Mouse (Mus musculus) ES-Bruce4 (cell line): ENCODE data around the gene Ppp1r13l. TPM values are rescaled to one million over a fixed set of nuclear protein-coding genes. Genes with fewer than 3 reads are reported as not detected.

ENCODE experiments used
- H3K27ac ChIP-seq: 2 replicates; pipeline ENCODE4 v1.5.1; 2012; ENCODE audit warnings: low read length, inconsistent platforms; ENCODE audit not compliant: insufficient read depth
- H3K27me3 ChIP-seq: 2 replicates; pipeline ENCODE4 v1.6.1; 2012; ENCODE audit warnings: mild to moderate bottlenecking, low read length, inconsistent platforms; ENCODE audit not compliant: control insufficient read depth, poor library complexity, insufficient read depth, severe bottlenecking
- H3K36me3 ChIP-seq: 2 replicates; pipeline ENCODE4 v1.6.1; 2012; ENCODE audit warnings: inconsistent platforms, mild to moderate bottlenecking, low read length, moderate library complexity; ENCODE audit not compliant: control insufficient read depth, poor library complexity, insufficient read depth, severe bottlenecking
- H3K4me1 ChIP-seq: one replicate; pipeline ENCODE4 v1.8.1; 2011; ENCODE audit warnings: low read length; ENCODE audit not compliant: control insufficient read depth, insufficient read depth
- H3K4me3 ChIP-seq: 2 replicates; pipeline ENCODE4 v1.5.1; 2011; ENCODE audit warnings: low read depth, mild to moderate bottlenecking, low read length
- H3K9ac ChIP-seq: 2 replicates; pipeline ENCODE4 v1.6.1; 2012; ENCODE audit warnings: low read depth, mild to moderate bottlenecking, inconsistent platforms; ENCODE audit not compliant: poor library complexity, severe bottlenecking
- H3K9me3 ChIP-seq: replicated peaks from 2 replicates; pipeline ENCODE4 v1.6.1; 2012; ENCODE audit warnings: mild to moderate bottlenecking, low read length, inconsistent platforms; ENCODE audit not compliant: control insufficient read depth, poor library complexity, insufficient read depth, severe bottlenecking
- CTCF ChIP-seq: IDR thresholded peaks from one replicate; pipeline ENCODE4 v1.8.1; 2011; ENCODE audit warnings: low read depth, low read length
- EP300 ChIP-seq: IDR thresholded peaks from 2 replicates; pipeline ENCODE4 v1.6.1; 2011; ENCODE audit warnings: low read depth, low read length; ENCODE audit not compliant: insufficient read depth
- POLR2A ChIP-seq: IDR thresholded peaks from one replicate; pipeline ENCODE4 v1.8.1; 2011; ENCODE audit warnings: low read length; ENCODE audit not compliant: insufficient read depth
- polyA plus RNA-seq: library from polyadenylated mRNA; stranded (reverse); fragments of >200 nt; gene quantifications from 2 replicates; pipeline ENCODE4 v1.2.4, GENCODE M21; 2011; ENCODE audit warnings: low read depth; ENCODE audit not compliant: missing spikeins, insufficient read depth, insufficient read length

Ppp1r13l gene
- polyA plus RNA-seq, result 21.9 and 25.5 TPM in 2 replicates

- TF ChIP-seq POLR2A, result peak; percentile 22
- no peak for TF ChIP-seq CTCF
- TF ChIP-seq EP300, result no peak
- H3K36me3 ChIP-seq, result peaks cover 4% of the 10 kb centered on the region
- H3K27me3 ChIP-seq, result no peaks in the 10 kb centered on the region
- H3K4me1 ChIP-seq, result peaks cover 1% of the 10 kb centered on the region
- peak within 1 kb of the TSS; percentile 19 for H3K9ac ChIP-seq
- no peaks in the 10 kb centered on the region for H3K9me3 ChIP-seq
- H3K4me3 ChIP-seq, result peak within 1 kb of the TSS; percentile 78
- H3K27ac ChIP-seq, result no peak within 1 kb of the TSS
Measured at GRCm38 (mm10) chr7:19359299-19359891, at the start of gene Ppp1r13l, which contains the start of gene Cd3eap. Ppp1r13l (plus strand) TSS chr7:19359749. Cd3eap (minus strand) TSS chr7:19359483.

DNA sequence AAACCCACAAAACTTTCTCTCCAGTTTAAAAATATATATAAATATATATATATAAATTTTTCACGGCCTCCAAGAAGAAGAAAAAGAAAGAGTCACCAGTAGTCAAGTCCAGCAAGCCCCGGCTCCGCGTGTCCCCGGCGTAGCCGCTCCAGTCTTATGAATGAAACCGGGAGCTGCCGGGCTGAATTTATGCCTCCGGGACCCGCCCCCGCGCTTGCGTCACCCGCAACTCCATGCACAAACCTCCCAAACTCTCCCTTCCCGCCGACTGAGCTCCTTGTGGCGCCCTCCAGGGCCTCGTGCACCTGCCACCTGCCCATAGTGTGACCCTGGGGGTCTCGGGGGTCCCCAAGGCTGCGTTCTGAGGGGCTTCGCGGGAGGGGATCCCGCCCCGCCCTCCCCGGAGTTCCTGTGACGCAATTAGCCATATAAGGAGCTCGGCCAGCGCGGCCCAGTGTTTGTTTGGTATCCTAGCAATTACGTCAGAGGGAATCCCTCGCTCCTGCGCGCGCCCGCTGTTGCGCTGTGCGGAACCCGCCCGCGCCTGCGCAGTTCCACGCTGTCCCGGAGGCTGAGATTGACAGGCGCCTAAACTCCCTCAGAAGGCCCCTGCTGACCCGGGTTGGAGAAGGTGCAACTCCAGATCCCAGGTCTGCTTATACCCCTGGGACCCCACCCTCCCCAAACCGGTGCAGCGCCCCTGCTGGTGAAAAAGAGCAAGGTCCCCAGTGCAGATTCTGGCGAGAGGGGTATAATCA lies 49.5 kb upstream of the Ppp1r13l start, which contains the start of gene Fosb:
Gene Fosb, minus strand, starts transcription at position 168 of the 758 bp plus-strand sequence.
- no peaks in the 10 kb centered on the region for H3K36me3 ChIP-seq
- H3K9ac ChIP-seq, result peak within 1 kb of the TSS; percentile 62
- H3K4me3 ChIP-seq, result peak within 1 kb of the TSS; percentile 82
- no peaks in the 10 kb centered on the region for H3K9me3 ChIP-seq
- no peak within 1 kb of the TSS for H3K27ac ChIP-seq
- no peaks in the 10 kb centered on the region for H3K27me3 ChIP-seq
- no peaks in the 10 kb centered on the region for H3K4me1 ChIP-seq
- TF ChIP-seq CTCF (peak; percentile 45), EP300 (no peak)

- no peaks in the 10 kb centered on the region for H3K36me3 ChIP-seq
- no peak overlapping the region for H3K4me3 ChIP-seq
- H3K27ac ChIP-seq, result no peak overlapping the region
- no peaks in the 10 kb centered on the region for H3K4me1 ChIP-seq
- no peaks in the 10 kb centered on the region for H3K27me3 ChIP-seq
- no peaks in the 10 kb centered on the region for H3K9me3 ChIP-seq
- TF ChIP-seq EP300, result no peak
- no peak for TF ChIP-seq CTCF
- H3K9ac ChIP-seq, result no peak overlapping the region
Measured at GRCm38 (mm10) chr7:19311991-19312390, 47.6 kb upstream of the Ppp1r13l start.

DNA sequence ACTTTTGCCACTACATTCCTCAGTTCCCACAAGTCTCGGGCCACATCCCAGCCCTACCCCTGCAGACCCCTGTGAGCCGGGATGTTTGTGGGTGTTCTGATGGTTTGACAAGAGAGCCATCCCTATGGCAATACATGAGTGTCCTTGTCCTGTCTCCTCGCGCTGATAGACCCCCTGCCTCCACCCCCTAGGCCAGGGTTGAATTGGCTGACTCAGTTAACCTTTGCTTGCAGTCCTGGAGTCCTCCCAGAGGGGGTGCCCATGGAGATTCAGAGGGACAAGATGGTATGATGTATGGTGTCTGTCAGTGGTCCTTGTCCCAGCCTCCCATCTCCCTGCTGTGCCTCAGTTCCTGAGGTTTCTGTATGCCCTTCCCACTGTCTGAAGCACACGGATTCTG lies 45.5 kb upstream of the Ppp1r13l start:
- TF ChIP-seq EP300 (no peak), POLR2A (no peak), CTCF (no peak)
- H3K9ac ChIP-seq, result no peak overlapping the region
- H3K4me1 ChIP-seq, result no peaks in the 10 kb centered on the region
- no peak overlapping the region for H3K4me3 ChIP-seq
- no peaks in the 10 kb centered on the region for H3K9me3 ChIP-seq
- no peaks in the 10 kb centered on the region for H3K27me3 ChIP-seq
- H3K27ac ChIP-seq, result no peak overlapping the region
- no peaks in the 10 kb centered on the region for H3K36me3 ChIP-seq

GRCm38 (mm10) chr7:19316451-19317161 lies 42.9 kb upstream of the Ppp1r13l start:
- Histone ChIP-seq H3K9ac (no peak overlapping the region), H3K4me3 (no peak overlapping the region), H3K4me1 (no peaks in the 10 kb centered on the region), H3K9me3 (no peaks in the 10 kb centered on the region), H3K27ac (no peak overlapping the region), H3K36me3 (no peaks in the 10 kb centered on the region), H3K27me3 (no peaks in the 10 kb centered on the region)
- TF ChIP-seq EP300 (no peak), CTCF (no peak), POLR2A (no peak)

GRCm38 (mm10) chr7:19318201-19318600 lies 41.3 kb upstream of the Ppp1r13l start:
- Histone ChIP-seq H3K4me1 (no peaks in the 10 kb centered on the region), H3K9ac (no peak overlapping the region), H3K27ac (no peak overlapping the region), H3K4me3 (no peak overlapping the region), H3K27me3 (no peaks in the 10 kb centered on the region), H3K9me3 (no peaks in the 10 kb centered on the region), H3K36me3 (no peaks in the 10 kb centered on the region)
- TF ChIP-seq EP300, result no peak
